Mouse (Mus musculus) brain, adult 10 weeks (tissue): ENCODE data around the gene Serpina16. TPM values are rescaled to one million over a fixed set of nuclear protein-coding genes. Genes with fewer than 3 reads are reported as not detected.

Experiments
- polyA plus RNA-seq: library from polyadenylated mRNA; stranded (reverse); fragments of 350-450 nt; fragmentation: Illumina TruSeq; extraction: RNeasy Lipid Tissue Mini Kit (QIAGEN cat#74804); gene quantifications from one replicate; pipeline ENCODE4 v1.2.3, GENCODE M21; 2015; ENCODE audit warnings: low read depth, low replicate concordance

The Serpina16 gene
- polyA plus RNA-seq, result not detected

GRCm38 (mm10) chr12:103676039-103676438 is at the start of gene Serpina16:
TSS of gene Serpina16 (minus strand) at chr12:103676139.

GRCm38 (mm10) chr12:103695429-103695828 is 19.5 kb upstream of the Serpina16 start, which contains the start of gene Serpina1f:
TSS of gene Serpina1f (minus strand) at chr12:103695529.

DNA sequence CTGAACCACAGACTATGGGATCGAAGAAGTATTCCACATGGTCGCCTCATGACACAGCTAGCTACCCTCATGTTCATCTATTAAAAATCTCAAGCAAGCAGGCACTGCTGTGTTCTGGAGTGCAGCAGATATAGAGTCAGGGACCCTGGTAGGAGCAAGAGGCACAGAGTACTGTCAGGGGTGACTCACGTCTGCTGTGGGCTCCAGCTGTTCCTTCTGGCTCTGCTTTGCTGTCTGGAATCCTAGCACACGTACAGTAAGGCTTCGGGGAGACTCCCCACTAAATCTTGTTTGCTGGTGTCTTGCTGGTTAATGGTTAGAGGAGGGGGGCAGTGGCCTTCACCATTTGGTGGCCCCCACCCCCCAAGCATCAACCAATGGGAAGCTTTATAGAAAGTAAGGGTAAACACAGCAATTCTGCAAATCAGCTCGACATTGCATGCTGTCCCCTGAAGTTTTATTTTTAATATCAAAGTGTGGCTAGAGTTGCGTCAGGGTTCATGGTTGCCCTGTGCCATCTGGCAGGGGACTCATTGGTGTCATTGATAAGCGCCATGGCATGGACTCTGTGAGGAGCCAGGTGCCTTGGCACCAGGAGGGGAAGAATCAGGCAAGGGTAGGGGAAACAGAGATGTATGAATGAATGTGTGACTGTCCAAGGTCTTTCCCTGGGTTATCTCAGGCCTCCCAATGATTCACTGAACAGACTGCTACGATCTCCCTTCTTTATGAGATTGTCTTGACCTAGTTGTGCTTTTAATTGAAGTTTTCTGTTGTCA is 18.9 kb downstream of the Serpina16 start, which contains the start of gene Serpina6:
TSS of gene Serpina6 (minus strand) at position 365 of the 779 bp plus-strand sequence.

DNA sequence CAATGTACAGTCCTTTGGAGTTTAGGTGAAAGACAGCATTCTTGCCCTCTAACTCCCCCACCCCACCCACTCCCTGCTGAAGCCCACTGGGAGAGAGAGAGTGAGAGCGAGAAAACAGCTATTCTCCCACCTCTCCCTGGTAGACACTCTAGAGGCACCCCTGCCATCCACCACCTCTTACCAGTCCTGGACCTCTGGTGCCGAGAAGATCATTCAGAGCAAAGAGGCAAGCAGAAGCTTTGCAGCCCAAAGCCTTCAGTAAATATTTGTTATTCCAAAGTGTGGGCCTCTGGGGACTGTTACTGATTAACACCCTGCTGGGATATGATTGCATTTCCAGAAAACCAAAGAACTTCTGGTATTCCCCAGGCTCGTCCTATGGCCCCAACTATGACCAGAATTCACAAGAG is 44.7 kb downstream of the Serpina16 start, which contains the start of gene Serpina10:
TSS of gene Serpina10 (minus strand) at position 242 of the 410 bp plus-strand sequence.

Other genes starting within 250 kb of the Serpina16 start
- gene Ifi27, start 241.9 kb downstream of the Serpina16 start, polyA plus RNA-seq, result 71.0 TPM
- gene Ifi27l2a, start 232.5 kb downstream of the Serpina16 start, polyA plus RNA-seq, result 4.8 TPM
- not detected for gene Ifi27l2b, start 218.9 kb downstream of the Serpina16 start, polyA plus RNA-seq
- 26.3 TPM for gene Ppp4r4, start 143.9 kb downstream of the Serpina16 start, polyA plus RNA-seq
- not detected for gene Serpina10, start 44.7 kb downstream of the Serpina16 start, polyA plus RNA-seq
- not detected for gene Serpina6, start 18.9 kb downstream of the Serpina16 start, polyA plus RNA-seq
- not detected for gene Serpina1f, start 19.4 kb upstream of the Serpina16 start, polyA plus RNA-seq
- 0.71 TPM for gene Serpina1d, start 97.5 kb upstream of the Serpina16 start, polyA plus RNA-seq
- gene Serpina1b, start 154.2 kb upstream of the Serpina16 start, polyA plus RNA-seq, result 1.8 TPM
- 1.1 TPM for gene Serpina1a, start 187.4 kb upstream of the Serpina16 start, polyA plus RNA-seq
- 1.3 TPM for gene Serpina1c, start 228.7 kb upstream of the Serpina16 start, polyA plus RNA-seq